Mouse (Mus musculus): Measurements from ENCODE around the gene Srcin1.

DNA sequence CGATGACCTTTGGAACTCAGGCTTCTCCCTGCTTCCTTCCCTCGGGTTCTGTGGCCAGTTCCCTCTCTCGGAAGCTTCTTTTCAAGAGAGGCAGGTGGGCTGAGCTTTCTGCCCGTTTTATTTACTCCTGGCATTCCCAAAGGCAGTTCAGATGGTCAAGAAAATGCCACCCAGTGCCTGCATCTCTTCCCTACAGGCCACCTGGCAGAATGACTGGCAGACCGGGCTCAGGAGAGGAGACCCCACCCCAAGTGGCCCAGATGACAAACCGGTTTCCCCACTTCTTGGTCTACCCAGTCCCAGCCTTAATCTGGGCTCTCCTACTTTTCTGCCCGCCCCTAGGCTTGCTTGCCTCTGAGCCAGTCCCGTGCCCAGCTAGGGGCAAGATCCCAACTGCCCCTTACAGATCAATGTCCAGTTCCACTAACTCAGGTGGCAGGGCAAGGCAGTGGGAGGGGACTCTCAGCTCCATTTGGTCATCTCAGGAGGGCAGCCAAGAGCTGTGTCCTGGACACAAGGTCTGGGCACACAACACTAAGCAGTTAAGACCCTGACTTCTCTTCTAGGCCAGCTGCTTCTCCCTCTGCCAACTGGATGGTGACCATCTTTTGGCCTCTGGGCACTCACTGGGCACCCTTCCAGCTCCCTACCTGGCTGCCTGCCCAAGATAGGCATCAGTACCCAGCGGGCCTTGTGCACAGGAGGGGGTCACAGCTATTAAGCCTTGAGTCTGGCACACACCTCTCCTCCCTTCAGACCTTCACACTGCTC lies at the start of gene Srcin1:
- TF ChIP-seq CTCF (IDR thresholded peaks at IDR 0.05; ENCODE audit: control insufficient read depth, insufficient read depth, insufficient read length) (no peak), CEBPB (IDR thresholded peaks at IDR 0.05; ENCODE audit: low read depth) (no peak), USF1 (IDR thresholded peaks at IDR 0.05; ENCODE audit: low read depth) (no peak), MYOD1 (IDR thresholded peaks at IDR 0.05; ENCODE audit: control insufficient read depth, insufficient read length, low read depth) (no peak), MAX (IDR thresholded peaks at IDR 0.05) (no peak), FOSL1 (IDR thresholded peaks at IDR 0.05; ENCODE audit: insufficient read depth, low read length, poor library complexity, severe bottlenecking) (no peak)

Measured in C2C12 (cell line).